Mouse (Mus musculus) bone marrow macrophage, adult 2 months (primary cell): Measurements from ENCODE around the gene Slc16a7. TPM values are rescaled to one million over a fixed set of nuclear protein-coding genes. Genes with fewer than 3 reads are reported as not detected.

Source experiments
- H3K27ac ChIP-seq: 2 replicates; pipeline ENCODE4 v1.5.1; 2012; ENCODE audit warnings: low read depth, low read length; ENCODE audit not compliant: insufficient read depth
- H3K4me1 ChIP-seq: 2 replicates; pipeline ENCODE4 v1.6.1; 2012; ENCODE audit warnings: low read length; ENCODE audit not compliant: control insufficient read depth, insufficient read depth
- H3K4me3 ChIP-seq: 2 replicates; pipeline ENCODE4 v1.5.1; 2012; ENCODE audit warnings: mild to moderate bottlenecking, low read length, moderate library complexity; ENCODE audit not compliant: insufficient read depth
- CTCF ChIP-seq: IDR thresholded peaks from 2 replicates; pipeline ENCODE4 v1.5.1; 2012; ENCODE audit warnings: low read depth, mild to moderate bottlenecking, low read length, moderate library complexity
- POLR2A ChIP-seq: IDR thresholded peaks from 2 replicates; pipeline ENCODE4 v1.6.1; 2012; ENCODE audit warnings: mild to moderate bottlenecking, low read depth, low read length, borderline replicate concordance
- polyA plus RNA-seq: library from polyadenylated mRNA; stranded (reverse); fragments of >200 nt; gene quantifications from 2 replicates; pipeline ENCODE4 v1.2.4, GENCODE M21; 2012; ENCODE audit not compliant: missing spikeins, insufficient read depth, insufficient read length

Gene Slc16a7
- 34.6 and 36.5 TPM in 2 replicates for polyA plus RNA-seq

- H3K4me3 ChIP-seq, result peak within 1 kb of the TSS; percentile 68
Measured at GRCm38 (mm10) chr10:125388876-125389786, at the start of gene Slc16a7. TSS of gene Slc16a7 (minus strand) at chr10:125389465.

GRCm38 (mm10) chr10:125418795-125419194 is 29.5 kb upstream of the Slc16a7 start:
- Histone ChIP-seq H3K4me3 (no peak overlapping the region), H3K27ac (no peak overlapping the region), H3K4me1 (no peaks in the 10 kb centered on the region)
- no peak for TF ChIP-seq CTCF
- no peak for TF ChIP-seq POLR2A

More at GRCm38 (mm10) chr10:125388876-125389786, at the start of gene Slc16a7:
- peaks cover 17% of the 10 kb centered on the region for H3K4me1 ChIP-seq
- H3K27ac ChIP-seq, result peak within 1 kb of the TSS; percentile 96
- TF ChIP-seq POLR2A (no peak), CTCF (peak; percentile 10; the same call in 1 of the 2 replicates)

- H3K4me1 ChIP-seq, result no peaks in the 10 kb centered on the region
- TF ChIP-seq POLR2A, result no peak
- no peak for TF ChIP-seq CTCF
- H3K4me3 ChIP-seq, result no peak overlapping the region
- no peak overlapping the region for H3K27ac ChIP-seq
Measured at GRCm38 (mm10) chr10:125399796-125400195, 10.5 kb upstream of the Slc16a7 start.

GRCm38 (mm10) chr10:125390011-125390410 is 746 bp upstream of the Slc16a7 start:
- Histone ChIP-seq H3K4me1 (peaks cover 17% of the 10 kb centered on the region), H3K27ac (peak overlapping the region; percentile 96), H3K4me3 (peak overlapping the region; percentile 68)
- TF ChIP-seq CTCF, result no peak
- TF ChIP-seq POLR2A, result no peak

GRCm38 (mm10) chr10:125388481-125388875 is 787 bp downstream of the Slc16a7 start:
- TF ChIP-seq POLR2A (no peak), CTCF (no peak)
- Histone ChIP-seq H3K4me1 (peaks cover 17% of the 10 kb centered on the region), H3K4me3 (peak overlapping the region; percentile 68), H3K27ac (peak overlapping the region; percentile 96)

- Histone ChIP-seq H3K4me1 (peaks cover 17% of the 10 kb centered on the region), H3K4me3 (peak overlapping the region; percentile 68), H3K27ac (peak overlapping the region; percentile 96)
- TF ChIP-seq POLR2A, result no peak
- no peak for TF ChIP-seq CTCF
Measured at GRCm38 (mm10) chr10:125387782-125388415, 1.4 kb downstream of the Slc16a7 start.

GRCm38 (mm10) chr10:125375526-125375925 is 13.7 kb downstream of the Slc16a7 start:
- no peak for TF ChIP-seq POLR2A
- no peak for TF ChIP-seq CTCF
- H3K4me3 ChIP-seq, result no peak overlapping the region
- H3K4me1 ChIP-seq, result peaks cover 7% of the 10 kb centered on the region
- no peak overlapping the region for H3K27ac ChIP-seq

GRCm38 (mm10) chr10:125372666-125373065 is 16.6 kb downstream of the Slc16a7 start:
- H3K27ac ChIP-seq, result no peak overlapping the region
- H3K4me1 ChIP-seq, result peaks cover 17% of the 10 kb centered on the region
- TF ChIP-seq CTCF (no peak), POLR2A (no peak)
- no peak overlapping the region for H3K4me3 ChIP-seq

GRCm38 (mm10) chr10:125371451-125371850 is 17.8 kb downstream of the Slc16a7 start:
- no peak for TF ChIP-seq CTCF
- no peak for TF ChIP-seq POLR2A
- no peak overlapping the region for H3K4me3 ChIP-seq
- no peak overlapping the region for H3K27ac ChIP-seq
- H3K4me1 ChIP-seq, result peaks cover 17% of the 10 kb centered on the region
